In the genomic region with DNA sequence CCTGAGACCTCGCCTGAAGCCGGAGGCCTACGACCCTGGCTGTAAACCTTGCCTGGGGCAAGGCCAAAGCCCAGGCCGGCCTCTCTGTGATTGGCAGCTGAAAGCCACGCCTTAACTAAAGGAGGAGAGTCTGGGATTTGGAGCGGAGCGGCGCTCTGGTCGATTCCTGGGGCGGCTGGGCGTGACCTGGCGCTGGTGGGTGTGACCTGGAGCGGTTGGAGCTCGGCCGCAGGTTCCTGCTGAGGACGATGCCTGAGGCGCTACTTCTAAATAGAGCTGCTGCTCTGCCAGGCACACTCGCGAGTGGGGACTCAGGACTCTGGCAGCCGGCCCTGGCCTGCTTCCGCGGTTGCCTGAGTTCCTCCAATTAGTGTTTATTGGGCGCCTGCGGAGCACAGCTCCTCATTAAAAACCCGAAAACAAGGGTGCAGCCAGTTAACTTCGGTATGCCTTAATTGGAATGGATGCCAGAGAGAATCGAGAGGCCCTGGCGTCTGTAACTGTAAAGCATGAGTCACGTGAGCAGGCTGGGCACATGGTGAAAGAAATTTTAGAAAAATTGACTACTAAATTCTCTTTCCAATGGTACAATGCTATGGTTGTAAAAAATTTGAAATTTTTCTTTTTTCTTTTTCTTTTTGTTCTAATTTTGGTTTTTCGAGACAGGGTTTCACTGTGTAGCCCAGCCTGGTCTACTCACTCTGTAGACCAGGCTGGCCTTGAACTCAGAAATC, we compare ENCODE assay signal across 8 mouse cellular contexts. TPM values are rescaled to one million over a fixed set of nuclear protein-coding genes. Genes with fewer than 3 reads are reported as not detected.
DNase-seq lines count a peak whose midpoint lies in the region; ATAC-seq and TF ChIP-seq lines count a peak whose summit lies in the region.

No protein-coding gene starts in this region.

- peak overlapping the region; percentile 50 for H3ac ChIP-seq in C2C12 (ENCODE audit: control insufficient read depth, insufficient read length, low read depth)

- peaks cover 40% of the 10 kb centered on the region for H3K79me2 ChIP-seq in C2C12 (ENCODE audit: control insufficient read depth, insufficient read depth)

- H3K4me1 ChIP-seq in heart, embryonic 11.5 days (ENCODE audit: control insufficient read depth, insufficient read depth, low read length): peaks cover 21% of the 10 kb centered on the region
- H3K4me1 ChIP-seq in kidney, embryonic 15.5 days: peaks cover 37% of the 10 kb centered on the region
- H3K4me1 ChIP-seq in limb, embryonic 15.5 days: peaks cover 36% of the 10 kb centered on the region
- peaks cover 14% of the 10 kb centered on the region; the same call in 1 of the 2 replicates for H3K4me1 ChIP-seq in midbrain, postnatal 0 days (ENCODE audit: insufficient read depth, low read length)

- H3K36me3 ChIP-seq in C2C12 (ENCODE audit: control insufficient read depth, insufficient read depth): peaks cover 11% of the 10 kb centered on the region
- peaks cover 5% of the 10 kb centered on the region; the same call in 1 of the 2 replicates for H3K36me3 ChIP-seq in heart, embryonic 11.5 days (ENCODE audit: control insufficient read depth, insufficient read depth, low read length)
- peaks cover 18% of the 10 kb centered on the region for H3K36me3 ChIP-seq in kidney, embryonic 15.5 days
- peaks cover 4% of the 10 kb centered on the region for H3K36me3 ChIP-seq in limb, embryonic 15.5 days
- peaks cover 8% of the 10 kb centered on the region for H3K36me3 ChIP-seq in midbrain, postnatal 0 days (ENCODE audit: insufficient read depth, low read length)

- peak overlapping the region; percentile 75 for H3K4me2 ChIP-seq in heart, embryonic 11.5 days
- peak overlapping the region; percentile 67 for H3K4me2 ChIP-seq in kidney, embryonic 15.5 days
- H3K4me2 ChIP-seq in limb, embryonic 15.5 days: peak overlapping the region; percentile 83
- peak overlapping the region; percentile 80 for H3K4me2 ChIP-seq in midbrain, postnatal 0 days (ENCODE audit: low read depth, low read length, poor library complexity, severe bottlenecking)

- 4% methylated on average over 30 of the region's 30 CpGs for WGBS in heart, embryonic 11.5 days (ENCODE audit: insufficient replicate concordance)
- 4% methylated on average over 30 of the region's 30 CpGs for WGBS in kidney, embryonic 15.5 days
- 3% methylated on average over 30 of the region's 30 CpGs for WGBS in limb, embryonic 15.5 days
- WGBS in midbrain, postnatal 0 days: 4% methylated on average over 30 of the region's 30 CpGs

- no peak for TF ChIP-seq CTCF in C2C12 (IDR thresholded peaks at IDR 0.05; ENCODE audit: control insufficient read depth, insufficient read depth, insufficient read length)
- TF ChIP-seq CTCF in midbrain, postnatal 0 days (IDR thresholded peaks at IDR 0.05): no peak

- H3K79me3 ChIP-seq in C2C12 (ENCODE audit: low read depth): peaks cover 32% of the 10 kb centered on the region

- H3K27me3 ChIP-seq in C2C12 (ENCODE audit: control insufficient read depth, insufficient read depth, insufficient read length): no peaks in the 10 kb centered on the region
- no peaks in the 10 kb centered on the region for H3K27me3 ChIP-seq in heart, embryonic 11.5 days (ENCODE audit: control insufficient read depth, insufficient read depth, low read length)
- no peaks in the 10 kb centered on the region for H3K27me3 ChIP-seq in kidney, embryonic 15.5 days
- H3K27me3 ChIP-seq in limb, embryonic 15.5 days: no peaks in the 10 kb centered on the region
- no peaks in the 10 kb centered on the region for H3K27me3 ChIP-seq in midbrain, postnatal 0 days (ENCODE audit: insufficient read depth, low read length)

- H3K4me3 ChIP-seq in C2C12 (ENCODE audit: insufficient read depth, poor library complexity, severe bottlenecking): no peak overlapping the region
- H3K4me3 ChIP-seq in heart, embryonic 11.5 days (ENCODE audit: low read depth, low read length): peak overlapping the region; percentile 94
- H3K4me3 ChIP-seq in kidney, embryonic 15.5 days (replicated peaks): peak overlapping the region; percentile 97
- peak overlapping the region; percentile 99 for H3K4me3 ChIP-seq in limb, embryonic 15.5 days
- H3K4me3 ChIP-seq in midbrain, postnatal 0 days (ENCODE audit: low read depth, low read length): peak overlapping the region; percentile 90

- peak overlapping the region; percentile 99 for H3K27ac ChIP-seq in heart, embryonic 11.5 days (ENCODE audit: low read depth, low read length)
- peak overlapping the region; percentile 100 for H3K27ac ChIP-seq in kidney, embryonic 15.5 days
- peak overlapping the region; percentile 98 for H3K27ac ChIP-seq in limb, embryonic 15.5 days
- peak overlapping the region; percentile 98 for H3K27ac ChIP-seq in midbrain, postnatal 0 days (ENCODE audit: low read depth, low read length)

- DNase-seq in brain, adult 2 months (ENCODE audit: low read depth, low spot score): peak; percentile 90
- peak; percentile 85 for DNase-seq in midbrain, postnatal 0 days (ENCODE audit: low spot score)
- DNase-seq in spleen, postnatal 10 days (ENCODE audit: low spot score in 2 of 2): peak; percentile 50 to 78

- peak overlapping the region; percentile 31 for H3K9ac ChIP-seq in heart, embryonic 11.5 days (ENCODE audit: low read depth, low read length)
- H3K9ac ChIP-seq in kidney, embryonic 15.5 days: peak overlapping the region; percentile 96
- no peak overlapping the region for H3K9ac ChIP-seq in limb, embryonic 15.5 days
- peak overlapping the region; percentile 94 for H3K9ac ChIP-seq in midbrain, postnatal 0 days (replicated peaks; ENCODE audit: low read length, poor library complexity, severe bottlenecking)

- ATAC-seq in erythroblast, adult 5-6 weeks (replicated peaks; ENCODE audit: low FRiP score, poor library complexity, severe bottlenecking): peak; percentile 78
- peak; percentile 74 for ATAC-seq in heart, embryonic 11.5 days (replicated peaks; ENCODE audit: insufficient number of reproducible peaks, low FRiP score, low TSS enrichment)
- ATAC-seq in kidney, embryonic 15.5 days (replicated peaks; ENCODE audit: low FRiP score): peak; percentile 82
- peak; percentile 64 for ATAC-seq in limb, embryonic 15.5 days (ENCODE audit: insufficient number of reproducible peaks, low FRiP score, low TSS enrichment, low read depth)
- peak; percentile 17 for ATAC-seq in midbrain, postnatal 0 days (ENCODE audit: low FRiP score)

- H3K9me3 ChIP-seq in heart, embryonic 11.5 days (replicated peaks; ENCODE audit: control insufficient read depth, low read length): no peaks in the 10 kb centered on the region
- H3K9me3 ChIP-seq in kidney, embryonic 15.5 days (replicated peaks): 0 out of 2 replicates have a peak, but pooled peaks cover 3% of the 10 kb centered on the region
- H3K9me3 ChIP-seq in limb, embryonic 15.5 days: no peaks in the 10 kb centered on the region
- no peaks in the 10 kb centered on the region for H3K9me3 ChIP-seq in midbrain, postnatal 0 days (ENCODE audit: low read length)

TF ChIP-seq in C2C12, 6 proteins besides CTCF, POLR2A, EP300 and RAD21:
- TF ChIP-seq CEBPB (IDR thresholded peaks at IDR 0.05; ENCODE audit: low read depth) (no peak), USF1 (IDR thresholded peaks at IDR 0.05; ENCODE audit: low read depth) (peak; percentile 97), FOSL1 (IDR thresholded peaks at IDR 0.05; ENCODE audit: insufficient read depth, low read length, poor library complexity, severe bottlenecking) (no peak), MYOG (IDR thresholded peaks at IDR 0.05; ENCODE audit: control insufficient read depth, extremely low read depth, insufficient read length) (no peak), MAX (IDR thresholded peaks at IDR 0.05) (peak; percentile 31), MYOD1 (IDR thresholded peaks at IDR 0.05; ENCODE audit: control insufficient read depth, insufficient read length, low read depth) (no peak)

RNA-seq across cellular contexts. Expression of gene Ankrd10, which starts 0.9 kb away (rescaled TPM):
- polyA plus RNA-seq in C2C12 (2012; fragmentation: generic; extraction: Trizol): 26.2 TPM
- 14.8 and 21.1 TPM in 2 replicates for total RNA-seq in erythroblast, adult 5-6 weeks (2015; ENCODE audit: low replicate concordance)
- total RNA-seq in erythroblast, adult 5-6 weeks (2017; ENCODE audit: low replicate concordance): 5.5 and 6.3 TPM in 2 replicates
- polyA plus RNA-seq in heart, embryonic 11.5 days (2014; fragmentation: Nextera tagmentation; extraction: Ambion mirVana): 60.3 and 63.1 TPM in 2 replicates
- polyA plus RNA-seq in kidney, embryonic 15.5 days (2015; fragmentation: Nextera tagmentation; extraction: Ambion mirVana): 98.7 and 99.4 TPM in 2 replicates
- polyA plus RNA-seq in limb, embryonic 15.5 days (2015; fragmentation: Nextera tagmentation; extraction: Ambion mirVana): 83.0 and 88.2 TPM in 2 replicates
- total RNA-seq in midbrain, postnatal 0 days (2014; rRNA removed): 126 and 127 TPM in 2 replicates
- polyA plus RNA-seq in midbrain, postnatal 0 days (2015; fragmentation: Nextera tagmentation; extraction: Ambion mirVana): 75.1 and 86.0 TPM in 2 replicates

Comparison
In these comparisons a context has a peak if more than half of its experiments do, and no peak if none do; other contexts are left out.
1. ATAC-seq: peak in every context shown above with its lines; median percentile 82 in kidney, embryonic 15.5 days; 78 in erythroblast, adult 5-6 weeks; 74 in heart, embryonic 11.5 days; 64 in limb, embryonic 15.5 days; 17 in midbrain, postnatal 0 days.